Mouse (Mus musculus) B cell, adult 67 days (primary cell): ENCODE measurements around the gene Odf2l. TPM values are rescaled to one million over a fixed set of nuclear protein-coding genes. Genes with fewer than 3 reads are reported as not detected.

Experiments used
- total RNA-seq, 2 experiments: library from RNA; stranded (reverse); gene quantifications; 4 replicates each; pipeline ENCODE4 v1.2.4; 2023

The Odf2l gene
- total RNA-seq, result 10 to 100 TPM; 19.1 to 19.6 TPM

DNA sequence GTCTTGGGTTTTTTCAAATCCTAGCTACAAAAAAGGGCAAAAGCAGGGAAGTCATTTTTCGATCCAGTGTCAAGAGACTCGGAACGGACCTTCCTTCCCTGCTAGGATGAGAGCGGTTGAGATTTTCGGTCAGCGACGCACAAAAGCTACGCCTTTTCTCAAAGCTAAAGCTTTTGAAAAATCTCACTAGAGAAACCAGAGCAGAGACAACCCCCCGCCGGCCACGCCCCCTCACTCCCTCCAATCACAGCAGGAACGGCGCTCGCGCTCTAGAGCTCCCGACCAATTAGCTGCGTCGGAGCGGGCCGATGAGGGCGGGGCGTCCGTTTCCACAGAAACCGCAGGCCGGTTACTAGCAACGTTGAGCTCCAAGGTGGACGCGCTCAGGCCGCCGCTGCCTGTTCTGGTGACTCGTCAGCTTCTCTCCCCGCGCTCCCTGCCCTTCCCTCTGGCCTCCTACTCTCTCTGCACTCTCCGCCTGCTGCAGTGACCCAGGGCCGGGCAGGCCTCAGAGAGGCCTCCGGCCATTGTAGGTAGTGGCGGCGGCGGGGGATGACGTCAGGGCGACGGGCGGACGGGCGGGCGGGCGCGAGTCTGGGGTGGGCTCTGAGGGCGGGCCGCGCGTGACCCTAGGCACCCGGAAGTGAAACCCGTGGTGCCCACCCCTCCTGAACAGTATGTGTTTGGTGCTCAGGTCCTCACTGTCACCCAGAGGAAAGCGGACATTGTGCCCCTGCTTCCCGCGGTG lies at the start of gene Odf2l:
TSS of gene Odf2l (plus strand) at position 335 of the 748 bp plus-strand sequence.

DNA sequence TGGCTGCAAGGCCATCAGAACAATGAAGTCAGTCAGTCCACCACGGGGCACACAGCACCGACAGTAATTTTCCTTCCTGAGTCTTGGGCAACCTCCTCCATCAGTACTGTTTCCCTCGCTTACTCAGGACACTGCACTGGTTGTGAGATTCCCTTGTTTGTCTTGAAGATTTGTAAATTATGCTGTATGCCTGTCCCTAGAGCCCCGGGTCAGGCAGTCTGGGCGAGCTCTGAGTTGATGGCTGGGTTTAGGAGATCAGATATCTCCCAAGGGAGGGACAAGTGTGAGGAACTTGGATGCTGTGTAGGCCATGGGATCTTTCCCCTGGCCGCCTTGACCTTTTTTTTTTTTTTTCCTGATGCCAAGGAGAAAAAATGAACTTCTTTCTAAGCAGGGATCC lies 19.1 kb upstream of the Odf2l start, which contains the start of gene Clca2:
TSS of gene Clca2 (minus strand) at position 153 of the 400 bp plus-strand sequence.

Other genes starting within 250 kb of the Odf2l start
- not detected for gene Clca4b, start 186.1 kb upstream of the Odf2l start, total RNA-seq
- gene Clca4a, start 143.5 kb upstream of the Odf2l start, total RNA-seq, result not detected
- gene Clca1, start 85.8 kb upstream of the Odf2l start, total RNA-seq, result not detected
- not detected for gene Clca2, start 19.1 kb upstream of the Odf2l start, total RNA-seq
- gene Col24a1, start 173.9 kb downstream of the Odf2l start, total RNA-seq, result not detected